Mouse (Mus musculus) CH12.LX (cell line): ENCODE data around the gene Cisd3.
A peak's percentile ranks its signal among the peaks of the same experiment; 100 is the strongest.
"Not testable (repeated sequence)": the region's sequence is repeated elsewhere in the genome, so short reads cannot be mapped to it uniquely, and the experiment has no call there.

Source experiments
- CTCF ChIP-seq, 2 experiments: IDR thresholded peaks in 1 of 2; conservative IDR thresholded peaks in 1 of 2; 2 replicates each; pipeline ENCODE4 v1.5.1; 2011 to 2012; ENCODE audit warnings: low read depth in 2 of 2, low read length in 2 of 2, improper control_type of control experiment in 1 of 2, inconsistent platforms in 1 of 2, mild to moderate bottlenecking in 1 of 2, moderate library complexity in 1 of 2
- IRF4 ChIP-seq: IDR thresholded peaks from 2 replicates; pipeline ENCODE4 v1.6.1; 2014; ENCODE audit warnings: low read depth, mild to moderate bottlenecking, inconsistent platforms, low read length, improper control_type of control experiment
- JUN ChIP-seq: IDR thresholded peaks from 2 replicates; pipeline ENCODE4 v1.6.1; 2011; ENCODE audit warnings: low read depth, mild to moderate bottlenecking, low read length, improper control_type of control experiment, moderate library complexity; ENCODE audit not compliant: insufficient read depth
- MAX ChIP-seq: IDR thresholded peaks from 2 replicates; pipeline ENCODE4 v1.6.1; 2011; ENCODE audit warnings: low read length, improper control_type of control experiment
- POLR2A ChIP-seq: IDR thresholded peaks from 2 replicates; pipeline ENCODE4 v1.6.1; 2011; ENCODE audit warnings: low read depth, mild to moderate bottlenecking, improper control_type of control experiment, low read length
- TBP ChIP-seq: conservative IDR thresholded peaks from 2 replicates; pipeline ENCODE4 v1.6.1; 2011; ENCODE audit warnings: low read depth, low read length, improper control_type of control experiment
- TCF12 ChIP-seq: IDR thresholded peaks from 2 replicates; pipeline ENCODE4 v1.6.1; 2014; ENCODE audit warnings: low read depth, mild to moderate bottlenecking, inconsistent platforms, low read length, improper control_type of control experiment
- USF1 ChIP-seq: IDR thresholded peaks from 2 replicates; pipeline ENCODE4 v1.6.1; 2014; ENCODE audit warnings: low read depth, mild to moderate bottlenecking, inconsistent platforms, low read length, improper control_type of control experiment
- ZMIZ1 ChIP-seq: IDR thresholded peaks from 2 replicates; pipeline ENCODE4 v1.6.1; 2012; ENCODE audit warnings: low read depth, mild to moderate bottlenecking, inconsistent platforms, low read length, improper control_type of control experiment

DNA sequence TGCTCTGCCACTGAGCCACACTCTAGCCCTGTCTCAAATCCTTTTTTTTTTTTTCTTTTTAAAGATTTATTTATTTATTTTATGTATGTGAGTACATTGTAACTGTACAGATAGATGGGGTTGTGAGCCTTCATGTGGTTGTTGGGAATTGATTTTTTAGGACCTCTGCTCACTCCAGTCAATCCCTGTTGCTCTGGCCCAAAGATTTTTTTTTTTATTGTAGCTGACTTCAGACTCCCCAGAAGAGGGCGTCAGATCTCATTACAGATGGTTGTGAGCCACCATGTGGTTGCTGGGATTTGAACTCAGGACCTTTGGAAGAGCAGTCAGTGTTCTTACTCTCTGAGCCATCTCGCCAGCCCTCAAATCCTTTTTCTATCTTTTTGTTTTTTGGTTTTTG, 24.4 kb downstream of the Cisd3 start:
- peak in 1 of 2 experiments; percentile 42; a peak in 2 of 4 replicates for TF ChIP-seq CTCF (conservative IDR thresholded peaks at IDR 0.05 in 1 of 2, IDR thresholded peaks at IDR 0.05 in 1 of 2; ENCODE audit: low read depth in 2 of 2, low read length in 2 of 2)
- TF ChIP-seq USF1, ZMIZ1, JUN, TBP, TCF12, POLR2A, MAX, IRF4: not testable (repeated sequence)
